Mouse (Mus musculus) skeletal muscle tissue, adult 2 months (tissue): Measurements from ENCODE around the gene Rad51b.

ENCODE experiments used
- DNase-seq: peaks from one replicate; pipeline ENCODE4 v3.0.0-alpha.2; 2012; ENCODE audit warnings: low read depth, low spot score

The Rad51b gene

DNA sequence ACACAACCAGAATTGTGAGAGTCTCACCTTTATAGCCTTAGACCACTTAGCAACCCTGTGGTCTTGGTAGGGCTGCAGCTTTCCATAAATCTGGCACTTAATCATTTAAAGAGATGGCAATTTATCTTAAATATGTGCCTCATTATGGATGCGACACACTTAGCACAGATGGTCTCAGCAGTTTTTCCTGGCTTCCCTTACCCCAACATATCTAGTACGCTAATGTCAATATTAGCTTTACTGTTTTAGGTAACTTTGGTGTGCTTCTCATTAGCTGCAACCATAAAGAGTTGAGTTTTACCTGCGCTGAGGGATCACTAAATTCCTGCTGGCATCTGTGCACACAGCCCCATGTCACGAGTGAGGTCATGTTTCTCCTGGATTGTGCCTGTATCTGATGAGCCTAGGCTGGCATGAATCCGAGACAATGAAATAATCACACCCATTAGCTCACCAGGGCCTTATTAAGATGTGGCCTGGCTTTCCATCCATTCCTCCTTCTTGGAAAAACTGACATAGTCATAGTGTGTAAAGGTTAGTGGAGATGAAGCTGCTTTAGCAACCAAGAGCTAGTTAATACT is 432.9 kb downstream of the Rad51b start:
- DNase-seq: peak; percentile 67

DNA sequence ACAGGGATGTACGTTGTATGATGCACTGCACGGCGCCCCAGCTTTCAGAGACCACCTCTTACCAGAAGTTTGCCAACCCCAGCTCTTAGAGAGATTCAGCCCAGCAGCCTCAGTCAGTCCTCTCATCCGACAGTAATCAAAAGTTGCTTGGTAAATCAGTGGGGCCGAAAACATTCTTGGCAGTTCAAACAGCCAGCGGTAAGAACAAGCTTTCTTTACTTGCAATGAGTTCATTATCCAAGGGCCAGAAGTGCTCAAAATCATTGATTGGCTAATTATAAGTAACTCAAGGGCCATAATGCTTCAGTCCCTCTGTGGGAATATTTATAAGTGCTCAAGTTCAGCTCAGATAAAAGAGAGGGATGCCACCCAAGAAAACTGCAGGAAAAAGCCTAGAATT is 434.8 kb downstream of the Rad51b start:
- no peak for DNase-seq

DNA sequence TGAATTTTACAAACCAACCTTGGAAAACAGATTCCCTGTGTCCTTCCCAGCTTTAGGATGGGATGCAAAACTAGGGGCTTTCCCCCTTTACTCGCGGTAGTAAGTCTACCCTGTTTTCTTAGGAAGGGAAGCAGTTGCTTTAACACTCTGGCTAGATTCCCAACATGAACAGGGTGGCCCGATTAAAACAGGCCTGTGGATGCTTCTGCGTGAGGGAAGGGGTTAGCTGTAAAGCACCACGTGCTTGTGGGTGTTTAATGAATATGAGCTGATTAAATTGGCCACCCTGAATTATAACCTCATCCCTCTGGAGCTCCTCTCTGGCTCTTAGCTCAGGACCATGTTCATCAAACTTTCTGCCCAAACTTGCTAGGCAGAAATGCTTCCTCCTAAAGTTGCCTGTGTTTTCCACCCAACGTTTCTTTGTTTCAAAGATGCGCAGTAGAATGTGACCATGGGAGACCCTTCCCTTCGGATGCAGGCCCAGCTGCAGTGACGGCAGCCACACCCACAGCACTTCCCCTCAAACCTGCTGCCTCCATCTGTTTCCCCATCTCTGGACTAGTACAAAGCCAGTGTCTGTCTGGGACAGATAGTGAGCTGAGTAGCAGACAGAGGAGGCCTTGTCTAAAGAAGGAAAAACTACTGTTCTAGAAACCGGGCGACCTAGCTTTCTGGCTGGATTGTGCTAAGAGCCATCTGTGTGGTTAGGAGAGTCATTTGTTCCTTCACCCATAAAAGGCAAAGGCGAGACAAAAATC is 435.5 kb downstream of the Rad51b start:
- DNase-seq: no peak

DNA sequence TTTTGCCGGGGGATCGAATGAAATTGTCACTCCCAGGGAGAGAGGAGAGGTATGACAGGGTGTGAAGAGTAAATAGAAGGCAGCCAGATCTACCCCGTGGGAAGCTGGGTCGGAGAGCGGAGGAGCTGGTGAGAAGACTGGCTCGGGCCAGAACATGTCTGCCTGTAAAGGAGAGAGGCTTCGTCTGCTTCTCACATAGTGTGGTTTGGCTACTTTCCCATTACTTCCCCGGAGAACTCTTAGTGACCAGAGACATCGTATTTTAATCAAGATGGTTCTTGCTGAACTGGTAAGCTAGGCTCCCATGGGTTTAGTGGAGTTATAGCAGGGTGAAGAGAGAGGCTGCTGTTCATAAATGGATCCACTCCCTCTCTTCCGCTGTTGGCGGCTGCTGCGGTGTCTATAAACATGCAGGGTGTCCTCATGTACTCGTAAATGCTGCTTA is 438.3 kb downstream of the Rad51b start:
- peak; percentile 63 for DNase-seq

DNA sequence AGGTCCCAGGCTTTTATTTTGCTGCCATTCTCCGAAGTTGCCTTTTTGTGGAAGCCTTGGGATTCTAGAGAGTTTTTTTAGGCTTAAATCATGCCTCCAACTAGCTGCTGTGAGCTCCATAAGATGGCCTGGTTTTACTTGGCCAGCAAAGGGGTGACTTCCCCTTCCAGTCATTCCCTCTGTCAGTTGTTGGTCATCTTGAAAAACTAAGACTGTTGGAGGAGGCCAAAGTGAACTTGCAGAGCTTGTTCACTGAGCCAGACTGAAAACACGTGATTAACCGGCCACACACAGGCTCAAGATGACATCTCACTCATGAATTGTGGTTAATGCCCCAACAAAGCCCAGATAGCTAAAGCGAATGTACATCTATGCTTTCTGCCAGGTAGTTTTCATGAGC is 438.8 kb downstream of the Rad51b start:
- no peak for DNase-seq

DNA sequence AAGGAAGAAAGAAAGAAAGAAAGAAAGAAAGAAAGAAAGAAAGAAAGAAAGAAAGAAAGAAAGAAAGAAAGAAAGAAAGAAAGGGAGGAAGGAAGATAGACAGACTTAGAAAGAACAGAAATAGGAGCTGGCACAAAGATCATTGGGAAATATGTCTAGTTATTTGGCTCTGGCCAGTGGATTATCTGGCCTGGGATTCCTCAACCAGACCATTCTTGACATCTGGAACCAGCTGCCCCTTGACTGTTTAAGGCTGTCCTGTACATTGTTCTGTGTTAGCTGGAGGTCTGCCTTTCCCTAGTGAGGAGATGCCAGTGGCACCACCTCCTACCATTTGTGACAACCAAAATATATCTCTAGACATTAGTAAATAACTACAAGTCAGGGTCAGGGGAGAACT is 441.6 kb downstream of the Rad51b start:
- no peak for DNase-seq

DNA sequence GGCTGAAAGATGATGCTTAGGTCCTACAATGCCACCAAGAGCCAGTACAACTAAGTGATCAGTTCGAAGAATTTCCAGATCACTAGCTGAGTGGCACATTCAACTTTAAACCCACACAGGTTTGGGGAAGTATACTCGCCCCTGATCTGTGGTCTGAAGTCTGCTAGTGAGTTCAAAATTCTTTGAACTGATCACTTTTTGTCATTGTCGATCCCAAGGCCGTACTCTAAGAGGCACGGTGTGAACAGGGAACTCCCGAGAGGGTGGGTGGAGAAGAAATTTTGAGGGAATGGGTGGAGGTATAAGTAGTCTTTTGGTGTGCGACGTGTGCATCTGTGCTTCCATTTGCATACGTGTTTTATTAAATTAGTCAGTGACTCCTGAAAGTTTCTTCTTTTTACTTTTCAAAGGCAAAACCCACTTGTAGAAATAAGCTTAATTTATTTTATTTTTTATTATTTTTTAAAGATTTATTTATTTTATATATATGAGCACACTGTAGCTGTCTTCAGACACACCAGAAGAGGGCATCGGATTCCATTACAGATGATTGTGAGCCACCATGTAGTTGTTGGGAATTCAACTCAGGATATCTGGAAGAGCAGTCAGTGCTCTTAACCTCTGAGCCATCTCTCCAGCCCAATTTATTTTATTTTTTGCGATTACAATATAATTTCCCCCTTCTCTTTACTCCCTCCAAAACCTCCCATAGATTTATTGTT is 443.0 kb downstream of the Rad51b start:
- no peak for DNase-seq

DNA sequence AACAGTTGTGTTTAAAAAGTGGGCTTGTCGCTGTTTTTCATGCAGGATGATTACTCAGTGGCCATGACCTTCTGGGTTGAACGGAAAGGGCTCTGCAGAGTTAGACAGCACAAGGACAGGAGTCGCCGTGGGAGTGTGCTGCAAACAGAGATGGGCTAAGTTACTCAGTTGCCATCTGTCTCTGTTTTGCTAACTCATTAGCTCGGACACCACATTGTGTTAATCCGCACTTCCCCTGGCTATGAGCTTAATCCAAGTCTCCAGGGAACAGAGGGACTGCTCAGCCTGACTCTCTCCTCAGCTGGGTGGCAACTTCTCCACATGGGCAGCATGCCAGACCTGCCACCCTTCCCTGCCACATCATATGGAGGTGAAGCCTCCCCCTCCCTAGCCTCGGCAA is 445.1 kb downstream of the Rad51b start:
- DNase-seq: no peak

DNA sequence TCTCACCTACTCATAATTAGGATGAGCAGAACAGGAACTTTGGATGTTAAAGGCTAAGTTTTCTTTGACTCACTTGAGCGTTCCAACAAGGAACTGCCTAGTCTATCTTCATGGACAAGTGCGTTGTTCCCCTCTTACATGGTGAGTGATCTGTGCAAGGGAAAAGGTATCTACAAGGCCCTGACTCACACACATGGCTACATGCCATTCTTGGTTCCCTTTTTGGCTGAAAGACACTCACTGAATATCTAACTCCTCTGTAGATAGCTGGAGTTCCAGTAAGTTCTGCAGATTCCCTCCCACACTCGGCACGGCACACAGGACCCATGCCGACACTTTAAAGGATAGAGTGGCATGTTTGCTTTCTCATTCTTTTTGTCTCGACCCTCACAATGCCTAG is 447.0 kb downstream of the Rad51b start:
- no peak for DNase-seq

DNA sequence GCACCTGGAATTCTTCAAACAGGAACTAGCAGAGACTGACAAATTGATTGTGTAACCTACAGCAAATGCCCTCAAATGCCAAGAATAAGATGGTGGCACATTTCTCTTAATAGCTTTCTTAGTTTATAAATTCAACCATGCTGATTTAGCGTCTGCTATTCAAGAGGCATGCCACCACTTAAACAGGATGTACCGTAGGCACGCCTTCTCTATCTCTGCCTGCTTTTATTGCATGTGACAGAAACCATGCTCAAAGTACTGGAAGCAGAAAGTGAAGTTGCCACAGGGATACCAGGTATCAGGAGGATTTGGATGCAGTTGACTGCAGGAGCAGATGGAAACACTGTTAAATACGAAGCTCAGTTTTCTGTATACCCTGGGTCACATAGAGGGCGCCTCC is 448.1 kb downstream of the Rad51b start:
- DNase-seq: no peak

DNA sequence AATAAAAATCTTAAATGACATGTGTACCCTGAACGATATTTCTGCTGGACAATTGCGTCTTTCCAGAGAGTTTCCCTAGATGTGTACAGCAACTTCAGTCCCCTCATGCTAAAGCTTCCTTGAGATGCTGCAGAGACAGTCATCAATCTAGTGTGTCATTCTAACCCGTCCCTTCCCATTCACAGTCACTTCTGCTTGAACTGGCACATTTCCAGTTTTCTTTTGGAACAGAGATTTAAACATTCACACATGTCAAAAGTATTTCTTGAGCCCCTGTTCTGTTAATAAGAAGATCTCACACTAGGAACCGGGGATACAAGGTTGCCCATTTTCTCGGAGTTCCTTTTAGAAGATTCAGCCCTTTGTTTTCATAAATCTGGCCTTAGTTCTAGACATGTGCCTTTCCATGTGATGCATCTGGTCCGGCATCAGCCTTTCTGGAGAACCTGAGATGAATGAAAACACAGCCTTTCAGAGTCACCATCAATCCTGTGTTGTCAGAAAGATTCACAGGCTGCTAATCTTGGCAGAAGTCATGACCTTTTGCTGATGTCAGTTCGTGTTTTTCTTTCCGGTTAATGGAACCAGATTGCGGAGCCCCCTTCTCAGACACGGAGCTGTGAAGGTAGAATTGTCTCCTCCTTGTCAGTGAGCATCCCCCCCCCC is 448.9 kb downstream of the Rad51b start:
- DNase-seq: no peak

DNA sequence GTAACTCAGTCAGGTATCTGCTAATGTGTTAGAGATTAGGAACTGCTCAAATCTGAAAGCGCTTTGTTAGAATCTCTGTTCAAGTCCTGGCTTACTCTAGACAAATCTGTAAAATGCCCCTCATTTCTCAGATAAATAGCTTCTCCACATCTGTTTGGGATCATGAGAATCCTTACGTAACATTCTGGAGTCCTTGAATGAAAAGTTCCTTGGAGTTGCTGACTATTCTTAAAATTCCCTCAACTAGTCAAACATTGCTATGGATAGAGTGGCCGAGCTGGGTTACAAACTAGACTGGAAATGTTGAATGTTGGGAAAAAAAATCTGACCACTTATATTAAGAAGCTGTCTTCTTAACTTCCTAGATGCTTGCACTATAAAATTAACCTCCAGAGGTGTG is 450.5 kb downstream of the Rad51b start:
- no peak for DNase-seq

DNA sequence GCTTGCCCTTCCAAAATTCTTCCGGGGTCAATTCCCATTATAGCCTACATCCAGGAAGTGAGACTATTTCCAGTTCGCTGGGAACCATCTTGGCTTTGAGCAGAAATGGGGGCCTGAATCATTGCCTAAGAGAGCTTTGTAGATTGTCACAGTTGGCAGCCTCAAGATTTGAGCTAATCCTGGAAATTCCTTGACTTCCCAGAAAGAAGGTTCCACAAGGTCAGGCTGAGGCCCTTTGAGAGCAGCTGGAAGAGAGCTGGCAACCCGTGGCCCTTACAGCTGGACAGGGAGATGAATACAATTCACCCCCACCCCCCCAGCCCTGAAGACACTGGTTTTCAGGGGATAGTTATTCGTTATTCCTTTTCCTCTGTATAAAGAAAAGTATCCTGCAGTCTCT is 451.8 kb downstream of the Rad51b start:
- peak; percentile 69 for DNase-seq

DNA sequence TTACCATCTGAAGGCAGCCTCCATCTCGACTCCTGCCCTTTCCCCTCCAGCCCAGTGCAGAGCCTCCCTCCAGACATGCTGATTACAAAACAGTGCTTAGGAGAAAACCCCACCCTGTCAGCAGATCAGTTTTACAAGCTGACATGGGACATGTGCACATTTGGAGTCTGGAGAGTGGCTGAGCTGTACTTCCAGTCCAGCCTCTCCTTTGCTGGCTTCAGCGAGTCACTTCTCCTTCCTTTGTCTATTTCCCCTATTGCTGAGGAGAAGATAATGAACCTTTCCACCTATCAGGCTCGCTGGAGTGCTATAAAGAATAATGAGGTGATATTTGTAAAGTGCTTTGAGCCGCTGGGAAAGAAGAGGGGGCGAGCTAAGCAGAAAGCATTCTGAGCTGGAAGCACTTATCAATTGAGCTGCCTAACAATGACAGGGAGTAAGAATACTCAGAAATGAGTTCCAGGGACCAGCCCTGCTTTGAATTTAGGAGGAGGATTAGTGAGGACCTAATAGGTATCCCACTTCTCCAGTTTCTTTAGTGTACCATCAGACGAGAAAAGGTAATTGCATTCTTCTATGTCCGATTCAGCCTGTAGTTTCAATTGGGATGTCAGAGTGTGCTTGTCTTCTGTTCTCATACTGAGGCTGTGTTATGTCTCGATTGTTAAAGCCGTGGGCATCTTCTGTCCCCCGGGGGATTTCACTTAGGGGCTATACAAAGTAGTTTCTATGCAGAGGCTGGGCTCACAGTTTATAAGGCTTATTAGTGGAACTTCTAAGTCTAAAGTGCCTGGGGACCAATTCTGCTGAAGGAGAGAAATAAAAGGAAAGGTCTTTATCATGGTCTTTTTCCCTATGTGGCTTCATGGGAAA is 453.4 kb downstream of the Rad51b start:
- peak; percentile 78 for DNase-seq

DNA sequence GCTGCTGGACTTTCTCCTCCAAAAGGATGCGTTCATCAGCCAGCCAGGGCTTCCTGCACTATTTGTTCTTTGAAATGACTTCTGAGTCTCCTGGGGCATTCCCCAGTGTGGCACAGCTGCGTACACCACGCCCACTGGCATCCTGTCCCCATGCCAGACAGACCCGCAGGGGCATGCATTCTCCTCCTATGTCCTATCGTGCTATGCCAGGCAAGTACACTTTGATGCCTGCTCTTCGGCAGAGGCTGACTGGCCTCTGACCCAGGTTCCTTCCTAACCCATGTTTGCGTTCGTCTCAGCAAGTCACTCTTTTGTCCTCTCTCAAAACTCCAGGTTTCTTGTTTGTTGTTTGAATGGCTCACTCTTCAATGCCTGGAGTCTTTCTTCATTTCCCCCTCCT is 454.7 kb downstream of the Rad51b start:
- DNase-seq: no peak

DNA sequence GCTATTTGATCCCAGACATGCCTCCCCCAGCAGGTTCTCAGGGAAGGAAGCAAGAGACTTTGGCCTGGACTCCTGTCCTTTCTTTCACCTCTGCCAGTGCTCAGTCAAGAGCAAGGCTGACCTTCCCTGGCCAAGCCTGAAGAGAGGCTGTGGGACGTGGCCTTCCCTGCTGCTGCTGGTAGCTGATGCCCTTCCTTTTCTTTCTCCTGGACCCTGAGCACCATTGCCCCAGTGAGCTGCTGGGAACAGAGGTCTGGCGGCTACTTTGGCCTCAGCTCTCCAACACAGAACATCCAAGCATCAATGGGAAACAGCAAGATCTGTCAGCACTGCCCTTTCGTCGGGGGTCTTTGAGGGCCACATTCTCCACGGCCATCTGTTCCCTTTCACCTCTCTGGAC is 455.1 kb downstream of the Rad51b start:
- DNase-seq: no peak

DNA sequence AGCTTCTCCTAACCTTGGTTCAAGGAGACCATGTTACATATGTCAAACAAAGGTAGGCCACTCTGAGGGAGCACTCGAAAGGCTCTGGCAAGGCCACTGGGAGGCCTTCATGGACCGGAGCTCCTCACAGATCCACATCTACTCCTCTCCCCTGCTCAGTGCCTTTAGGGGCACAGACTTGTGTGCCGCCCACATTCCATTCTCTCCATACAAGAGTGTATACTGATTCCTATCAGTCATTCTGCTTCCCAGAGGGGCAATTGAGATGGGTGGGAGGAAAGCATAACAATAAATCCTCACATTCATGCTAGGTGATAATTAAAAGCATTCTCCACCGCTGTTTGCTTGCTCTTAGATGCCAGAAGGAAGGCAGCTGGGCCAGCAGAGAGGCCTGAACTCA is 458.5 kb downstream of the Rad51b start:
- no peak for DNase-seq

DNA sequence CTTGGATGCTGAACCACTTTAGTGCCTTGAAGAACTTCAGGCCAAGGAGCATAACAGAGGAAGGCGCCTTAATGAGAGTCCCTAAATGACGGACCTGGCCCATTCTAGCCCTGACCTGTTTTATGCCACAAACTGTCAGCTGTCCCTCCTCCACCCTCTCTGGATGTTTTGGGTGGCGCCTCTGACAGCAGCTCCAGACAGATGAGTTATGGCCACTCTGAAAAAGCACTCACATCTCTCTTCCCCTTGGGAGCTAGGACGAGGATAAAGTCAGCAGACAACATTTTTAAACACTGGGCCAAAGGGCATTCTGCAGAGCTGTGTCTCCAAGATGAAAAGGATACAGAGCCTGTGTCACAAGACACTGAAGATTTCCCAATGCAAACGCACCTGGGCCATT is 459.3 kb downstream of the Rad51b start:
- DNase-seq: no peak

DNA sequence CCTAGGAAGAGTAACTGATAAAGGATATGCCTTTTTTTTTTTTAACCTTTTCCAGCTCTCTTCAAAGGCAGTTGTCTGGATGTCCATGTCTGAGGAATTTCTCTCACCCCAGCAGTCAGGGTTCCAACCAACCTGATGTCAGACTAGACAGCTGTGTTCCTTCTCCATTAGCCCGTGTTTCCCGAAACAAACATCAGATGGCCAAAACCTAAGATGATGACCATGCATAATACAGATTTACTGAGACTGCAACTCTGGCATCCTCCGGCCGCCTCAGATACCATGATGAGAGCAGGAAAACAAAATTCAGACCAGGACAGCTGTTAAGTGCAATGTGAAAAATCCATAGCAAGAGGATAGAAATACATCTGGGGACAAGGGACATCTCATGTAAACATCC is 460.7 kb downstream of the Rad51b start:
- no peak for DNase-seq

DNA sequence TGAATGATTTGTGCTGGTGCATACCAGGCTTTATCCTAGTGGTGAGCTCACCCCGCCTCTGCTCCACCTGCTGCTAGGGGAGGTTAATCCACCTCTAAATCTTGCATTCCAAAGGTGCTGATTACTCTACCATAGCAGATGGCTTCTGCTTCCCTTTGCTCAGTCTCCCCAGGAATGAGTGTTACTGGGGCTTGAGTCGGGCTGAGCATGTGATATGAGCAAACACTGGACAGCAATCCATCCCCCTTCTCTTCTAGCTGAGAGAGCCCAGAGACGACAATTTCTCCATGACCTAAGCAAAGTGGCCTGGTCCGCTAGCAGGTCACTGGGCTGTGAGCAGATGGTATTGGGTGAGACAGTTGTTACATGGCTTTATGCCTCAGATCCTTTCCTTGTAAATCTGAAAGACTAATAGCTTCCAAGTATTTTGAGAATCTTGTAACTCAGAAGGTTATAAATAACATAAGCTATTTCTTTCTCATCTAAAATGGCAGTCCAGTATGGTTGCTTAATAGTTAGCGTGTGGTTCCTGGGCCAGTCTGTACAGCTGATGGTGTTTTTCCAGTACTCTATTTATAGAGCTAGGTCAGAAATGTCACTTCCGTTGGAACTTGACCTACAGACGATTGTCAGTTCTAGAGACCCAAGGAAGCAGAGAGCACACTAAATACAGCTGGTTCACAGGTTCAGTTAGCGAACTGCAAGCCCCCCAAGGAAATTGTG is 462.3 kb downstream of the Rad51b start:
- DNase-seq: peak; percentile 65

DNA sequence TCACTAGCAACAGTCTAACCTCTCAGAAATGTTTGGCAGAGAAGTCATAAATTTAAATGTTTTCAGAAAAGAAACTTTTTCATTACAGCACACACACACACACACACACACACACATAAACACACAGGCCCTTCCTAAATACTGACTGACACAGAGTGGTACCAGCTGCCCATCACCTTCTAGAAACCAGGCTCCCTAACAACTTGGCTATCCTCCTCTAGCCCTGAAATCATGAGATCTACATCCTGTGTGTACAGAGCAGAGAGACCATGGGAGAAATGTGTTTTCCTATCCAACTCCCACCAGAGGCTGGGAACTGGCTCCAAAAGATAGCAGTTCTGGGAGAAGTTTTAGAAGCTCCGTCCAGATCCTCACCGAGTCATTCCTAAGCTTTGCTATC is 464.1 kb downstream of the Rad51b start:
- DNase-seq: no peak
